8 mouse cellular contexts compared by ENCODE assay signal in genomic region chr6:50455102-50455828, GRCm38 (mm10). TPM values are rescaled to one million over a fixed set of nuclear protein-coding genes. Genes with fewer than 3 reads are reported as not detected.
A peak's percentile ranks its signal among the peaks of the same experiment; 100 is the strongest.
DNase-seq lines count a peak whose midpoint lies in the region; ATAC-seq and TF ChIP-seq lines count a peak whose summit lies in the region.

No protein-coding gene starts in this region.

- peak; percentile 65 for ATAC-seq in forebrain, postnatal 0 days
- peak; percentile 33 for ATAC-seq in limb, embryonic 13.5 days (ENCODE audit: low FRiP score, low read depth)
- peak; percentile 59 for ATAC-seq in midbrain, embryonic 14.5 days (ENCODE audit: low FRiP score, low TSS enrichment)

- no peak overlapping the region for H3K27ac ChIP-seq in testis, adult 2 months (ENCODE audit: control insufficient read depth, insufficient read depth, low read depth, low read length)
- peak overlapping the region; percentile 80 for H3K27ac ChIP-seq in forebrain, postnatal 0 days (ENCODE audit: low read depth, low read length)
- H3K27ac ChIP-seq in hindbrain, embryonic 10.5 days, result peak overlapping the region; percentile 88
- peak overlapping the region; percentile 87 for H3K27ac ChIP-seq in limb, embryonic 13.5 days
- peak overlapping the region; percentile 45 for H3K27ac ChIP-seq in midbrain, embryonic 14.5 days (replicated peaks; ENCODE audit: low read depth, low read length)
- H3K27ac ChIP-seq in thymus, adult 2 months (ENCODE audit: control insufficient read depth, insufficient read depth, low read length), result no peak overlapping the region

- H3K36me3 ChIP-seq in testis, adult 2 months (ENCODE audit: control insufficient read depth, insufficient read depth, low read length), result no peaks in the 10 kb centered on the region
- no peaks in the 10 kb centered on the region for H3K36me3 ChIP-seq in forebrain, postnatal 0 days (ENCODE audit: insufficient read depth)
- H3K36me3 ChIP-seq in hindbrain, embryonic 10.5 days, result no peaks in the 10 kb centered on the region
- no peaks in the 10 kb centered on the region for H3K36me3 ChIP-seq in limb, embryonic 13.5 days
- H3K36me3 ChIP-seq in midbrain, embryonic 14.5 days (ENCODE audit: control insufficient read depth, insufficient read depth, low read length), result no peaks in the 10 kb centered on the region
- no peaks in the 10 kb centered on the region for H3K36me3 ChIP-seq in thymus, adult 2 months (ENCODE audit: control insufficient read depth, insufficient read depth, low read length)

- no peak for TF ChIP-seq POLR2A in testis, adult 2 months (IDR thresholded peaks at IDR 0.05; ENCODE audit: control insufficient read depth, low read depth, low read length)
- TF ChIP-seq POLR2A in thymus, adult 2 months (IDR thresholded peaks at IDR 0.05; ENCODE audit: control insufficient read depth, extremely low read depth, insufficient read depth, low read length, poor library complexity), result 0 out of 2 replicates have a peak, but pooled peaks have one; percentile 15

- peak overlapping the region; percentile 92 for H3K4me2 ChIP-seq in forebrain, postnatal 0 days (ENCODE audit: low read depth)
- peak overlapping the region; percentile 98 for H3K4me2 ChIP-seq in limb, embryonic 13.5 days (replicated peaks)
- peak overlapping the region; percentile 95 for H3K4me2 ChIP-seq in midbrain, embryonic 14.5 days (ENCODE audit: low read length)

- H3K27me3 ChIP-seq in testis, adult 2 months (ENCODE audit: control insufficient read depth, insufficient read depth, low read length), result no peaks in the 10 kb centered on the region
- H3K27me3 ChIP-seq in forebrain, postnatal 0 days (ENCODE audit: insufficient read depth, low read length), result no peaks in the 10 kb centered on the region
- peaks cover 17% of the 10 kb centered on the region; the same call in 1 of the 2 replicates for H3K27me3 ChIP-seq in hindbrain, embryonic 10.5 days (ENCODE audit: insufficient read depth, poor library complexity, severe bottlenecking)
- peaks cover 5% of the 10 kb centered on the region; the same call in 1 of the 2 replicates for H3K27me3 ChIP-seq in limb, embryonic 13.5 days
- H3K27me3 ChIP-seq in midbrain, embryonic 14.5 days (ENCODE audit: control insufficient read depth, insufficient read depth, low read length), result no peaks in the 10 kb centered on the region
- H3K27me3 ChIP-seq in thymus, adult 2 months (ENCODE audit: control insufficient read depth, insufficient read depth, low read length), result no peaks in the 10 kb centered on the region

- H3K9ac ChIP-seq in forebrain, postnatal 0 days, result peak overlapping the region; percentile 73
- H3K9ac ChIP-seq in limb, embryonic 13.5 days, result peak overlapping the region; percentile 85
- H3K9ac ChIP-seq in midbrain, embryonic 14.5 days (replicated peaks; ENCODE audit: low read length), result peak overlapping the region; percentile 64

- no peak for DNase-seq in testis, postnatal 14 days (ENCODE audit: low spot score)
- peak; percentile 52 for DNase-seq in cerebellum, adult 11 months
- peak; percentile 74 for DNase-seq in forebrain, postnatal 0 days
- DNase-seq in hindbrain, embryonic 10.5 days (ENCODE audit: low spot score), result no peak
- peak; percentile 72 for DNase-seq in midbrain, embryonic 14.5 days
- peak; percentile 54 for DNase-seq in thymus, adult 2 months

- H3K4me3 ChIP-seq in testis, adult 2 months (ENCODE audit: control insufficient read depth, low read depth, low read length), result peak overlapping the region; percentile 69
- H3K4me3 ChIP-seq in forebrain, postnatal 0 days (ENCODE audit: low read depth, low read length), result peak overlapping the region; percentile 69
- peak overlapping the region; percentile 80 for H3K4me3 ChIP-seq in hindbrain, embryonic 10.5 days
- peak overlapping the region; percentile 74 for H3K4me3 ChIP-seq in limb, embryonic 13.5 days
- peak overlapping the region; percentile 58 for H3K4me3 ChIP-seq in midbrain, embryonic 14.5 days (replicated peaks; ENCODE audit: low read depth, low read length)
- peak overlapping the region; percentile 71 for H3K4me3 ChIP-seq in thymus, adult 2 months (ENCODE audit: control insufficient read depth, insufficient read depth, low read length)

- WGBS in forebrain, postnatal 0 days, result 2% methylated on average over 39 of the region's 39 CpGs
- WGBS in hindbrain, embryonic 10.5 days, result under 1% methylated on average over 39 of the region's 39 CpGs
- under 1% methylated on average over 39 of the region's 39 CpGs for WGBS in limb, embryonic 13.5 days
- under 1% methylated on average over 39 of the region's 39 CpGs for WGBS in midbrain, embryonic 14.5 days
- 2% methylated on average over 39 of the region's 39 CpGs for WGBS in thymus, adult 2 months

- no peak for TF ChIP-seq CTCF in testis, adult 2 months (IDR thresholded peaks at IDR 0.05; ENCODE audit: control insufficient read depth, insufficient read depth, insufficient replicate concordance, low read depth, low read length)
- peak; percentile 31 for TF ChIP-seq CTCF in forebrain, postnatal 0 days (IDR thresholded peaks at IDR 0.05; ENCODE audit: low read depth)
- TF ChIP-seq CTCF in thymus, adult 2 months (IDR thresholded peaks at IDR 0.05; ENCODE audit: borderline replicate concordance, control insufficient read depth, extremely low read depth, insufficient read depth, low read length, poor library complexity), result no peak

- peaks cover 18% of the 10 kb centered on the region for H3K4me1 ChIP-seq in testis, adult 2 months (ENCODE audit: control insufficient read depth, insufficient read depth, low read length)
- H3K4me1 ChIP-seq in forebrain, postnatal 0 days (ENCODE audit: insufficient read depth), result 0 out of 2 replicates have a peak, but pooled peaks cover 3% of the 10 kb centered on the region
- peaks cover 29% of the 10 kb centered on the region for H3K4me1 ChIP-seq in hindbrain, embryonic 10.5 days (replicated peaks)
- peaks cover 36% of the 10 kb centered on the region for H3K4me1 ChIP-seq in limb, embryonic 13.5 days
- H3K4me1 ChIP-seq in midbrain, embryonic 14.5 days (ENCODE audit: control insufficient read depth, insufficient read depth, low read length), result peaks cover 8% of the 10 kb centered on the region; the same call in 1 of the 2 replicates
- H3K4me1 ChIP-seq in thymus, adult 2 months (replicated peaks; ENCODE audit: control insufficient read depth, insufficient read depth, low read length), result peaks cover 10% of the 10 kb centered on the region

- no peaks in the 10 kb centered on the region for H3K9me3 ChIP-seq in forebrain, postnatal 0 days (ENCODE audit: low read length)
- no peaks in the 10 kb centered on the region for H3K9me3 ChIP-seq in hindbrain, embryonic 10.5 days
- H3K9me3 ChIP-seq in limb, embryonic 13.5 days, result no peaks in the 10 kb centered on the region
- no peaks in the 10 kb centered on the region for H3K9me3 ChIP-seq in midbrain, embryonic 14.5 days (ENCODE audit: control insufficient read depth, low read length)

RNA-seq across cellular contexts. Expression of gene Osbpl3, which starts 0.7 kb away (rescaled TPM):
- 0.32 and 0.41 TPM in 2 replicates for polyA plus RNA-seq in testis, adult 2 months (2012; rRNA removed)
- 9.5 and 12.8 TPM in 2 replicates for total RNA-seq in forebrain, postnatal 0 days (2014; rRNA removed)
- polyA plus RNA-seq in forebrain, postnatal 0 days (2015; fragmentation: Nextera tagmentation; extraction: Ambion mirVana), result 4.8 and 5.6 TPM in 2 replicates
- polyA plus RNA-seq in hindbrain, embryonic 10.5 days (2016; fragmentation: Nextera tagmentation; extraction: Ambion mirVana), result 6.2 and 6.6 TPM in 2 replicates
- 14.0 and 15.3 TPM in 2 replicates for polyA plus RNA-seq in limb, embryonic 13.5 days (2015; fragmentation: Nextera tagmentation; extraction: Ambion mirVana)
- 4.2 and 5.5 TPM in 2 replicates for polyA plus RNA-seq in midbrain, embryonic 14.5 days (2014; fragmentation: Nextera tagmentation; extraction: Ambion mirVana)
- 6.7 and 8.2 TPM in 2 replicates for polyA plus RNA-seq in thymus, adult 2 months (2012; rRNA removed)

Comparison
In these comparisons a context has a peak if more than half of its experiments do, and no peak if none do; other contexts are left out.
1. H3K27ac ChIP-seq: peak in forebrain, postnatal 0 days (single experiment), hindbrain, embryonic 10.5 days (single experiment), limb, embryonic 13.5 days (single experiment) and midbrain, embryonic 14.5 days (single experiment); none in testis, adult 2 months (single experiment) and thymus, adult 2 months (single experiment).
2. DNase-seq: peak in cerebellum, adult 11 months (single experiment), forebrain, postnatal 0 days (single experiment), midbrain, embryonic 14.5 days (single experiment) and thymus, adult 2 months (single experiment); none in testis, postnatal 14 days (single experiment) and hindbrain, embryonic 10.5 days (single experiment).
3. Peak in every context shown above with its lines, with median percentiles within 50 percentile points of each other: H3K4me3 ChIP-seq, ATAC-seq, H3K4me2 ChIP-seq and H3K9ac ChIP-seq.